Mouse (Mus musculus) olfactory bulb, adult 2 months (tissue): ENCODE measurements around the gene Ltb. TPM values are rescaled to one million over a fixed set of nuclear protein-coding genes. Genes with fewer than 3 reads are reported as not detected.
A peak's percentile ranks its signal among the peaks of the same experiment; 100 is the strongest.

ENCODE experiments used
- H3K27ac ChIP-seq: fragments of 200-500 bp; 2 replicates; pipeline ENCODE4 v1.5.1; 2012; ENCODE audit warnings: low read depth, low read length; ENCODE audit not compliant: insufficient read depth
- H3K4me1 ChIP-seq: fragments of 200-500 bp; 2 replicates; pipeline ENCODE4 v1.6.1; 2012; ENCODE audit warnings: low read length; ENCODE audit not compliant: control insufficient read depth, insufficient read depth
- H3K4me3 ChIP-seq: fragments of 200-500 bp; 2 replicates; pipeline ENCODE4 v1.5.1; 2012; ENCODE audit warnings: mild to moderate bottlenecking, low read depth, low read length, moderate library complexity; ENCODE audit not compliant: insufficient read depth
- CTCF ChIP-seq: fragments of 200-500 bp; IDR thresholded peaks from 2 replicates; pipeline ENCODE4 v1.5.1; 2012; ENCODE audit warnings: low read depth, mild to moderate bottlenecking, low read length, moderate library complexity; ENCODE audit not compliant: insufficient read depth
- POLR2A ChIP-seq: fragments of 200-500 bp; IDR thresholded peaks from 2 replicates; pipeline ENCODE4 v1.6.1; 2012; ENCODE audit warnings: mild to moderate bottlenecking, low read depth, low read length, moderate library complexity; ENCODE audit not compliant: insufficient read depth
- WGBS: fragments of 180-500 bp; shearing (Covaris S2); methylation state at CpG from one replicate; pipeline ENCODE4 v1.1.7; 2018; 5-methylcytosine and 5-hydroxymethylcytosine counted together
- polyA plus RNA-seq: library from polyadenylated mRNA; stranded (reverse); fragments of >200 nt; gene quantifications from 2 replicates; pipeline ENCODE4 v1.2.4, GENCODE M21; 2012; ENCODE audit warnings: low replicate concordance; ENCODE audit not compliant: missing spikeins, insufficient read depth, insufficient read length

The Ltb gene
- polyA plus RNA-seq, 1 experiment = not detected

DNA sequence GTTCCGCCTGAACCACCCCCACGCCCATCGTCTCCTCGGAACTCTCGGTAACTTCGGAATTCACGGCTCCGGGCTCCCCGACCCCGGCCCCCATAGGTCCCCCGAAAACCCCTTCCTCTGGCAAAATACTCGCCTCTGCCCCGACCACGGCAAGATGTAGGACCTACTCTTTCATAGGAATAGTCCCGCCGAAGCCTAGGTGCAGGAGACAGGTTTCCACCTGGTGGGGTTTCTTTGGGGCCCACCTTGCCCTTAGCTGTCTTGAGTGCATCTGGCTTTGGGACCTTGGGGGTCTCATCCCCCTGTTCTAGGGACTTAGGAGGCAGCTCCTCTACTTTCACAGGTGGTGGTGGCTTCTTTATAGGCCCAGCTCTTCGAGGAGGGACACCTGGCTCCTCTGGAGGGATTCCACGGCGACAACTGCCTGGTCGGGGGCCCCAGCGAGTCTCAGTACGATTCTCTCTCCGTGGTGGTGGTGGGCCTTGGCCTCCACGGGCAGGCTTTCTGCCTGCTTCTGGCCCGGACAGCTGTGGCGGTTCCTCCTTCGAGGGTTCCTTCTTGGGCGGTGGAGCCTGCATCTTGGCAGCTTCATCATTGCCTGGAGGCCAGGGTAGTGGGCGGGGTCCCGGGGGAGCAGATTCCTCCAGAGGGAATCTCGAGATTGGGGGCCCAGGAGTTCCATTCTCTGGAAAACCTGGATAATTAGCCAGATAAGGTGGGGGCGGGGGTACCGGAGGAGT, 37.6 kb upstream of the Ltb start:
- Histone ChIP-seq H3K4me1 (peaks cover 2% of the 10 kb centered on the region), H3K4me3 (no peak overlapping the region), H3K27ac (no peak overlapping the region)
- 82% methylated on average over 33 of the region's 33 CpGs for WGBS
- no peak for TF ChIP-seq CTCF
- TF ChIP-seq POLR2A = no peak

GRCm38 (mm10) chr17:35157254-35157653, 37.0 kb upstream of the Ltb start:
- 78% methylated on average over 8 of the region's 8 CpGs for WGBS
- Histone ChIP-seq H3K4me3 (no peak overlapping the region), H3K27ac (no peak overlapping the region), H3K4me1 (peaks cover 7% of the 10 kb centered on the region)
- TF ChIP-seq CTCF (no peak), POLR2A (no peak)

GRCm38 (mm10) chr17:35157661-35158175, 36.5 kb upstream of the Ltb start:
- no peak for TF ChIP-seq POLR2A
- TF ChIP-seq CTCF = no peak
- 92% methylated on average over 8 of the region's 8 CpGs for WGBS

DNA sequence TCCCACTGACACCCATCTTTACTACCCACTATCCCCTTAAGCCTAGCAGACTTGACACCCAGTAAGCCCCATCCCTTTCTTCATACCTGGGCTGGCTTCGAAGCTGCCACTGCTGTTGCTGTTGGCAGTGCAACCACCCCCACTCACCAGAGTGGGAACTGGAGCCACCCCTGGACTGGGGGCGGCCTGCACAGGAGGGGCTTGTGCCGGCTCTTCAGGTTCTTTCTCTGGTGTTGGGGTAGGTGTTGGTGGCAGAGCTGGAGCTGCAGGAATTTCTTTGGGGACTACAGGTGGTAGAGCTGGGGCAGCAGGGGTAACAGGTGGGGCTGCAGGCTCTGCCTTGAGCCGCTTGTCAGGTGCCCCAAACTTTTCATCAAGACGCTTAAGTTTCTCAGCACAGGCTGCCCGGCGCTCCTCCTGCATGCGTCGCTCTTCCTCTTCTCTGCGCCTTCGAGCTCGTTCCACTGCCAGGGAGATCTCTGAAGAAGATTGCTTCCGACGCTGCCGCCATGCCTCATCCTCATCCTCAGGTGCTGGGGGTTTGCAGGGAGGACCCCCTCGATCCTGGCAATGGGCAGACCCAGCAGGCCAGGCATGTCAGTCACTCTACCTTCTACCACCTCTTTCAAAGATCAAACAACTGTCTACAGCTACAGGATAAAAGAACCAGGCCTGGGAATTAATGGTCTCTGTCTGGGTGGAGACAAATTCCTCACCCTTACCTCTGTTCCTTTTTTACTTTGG, 35.2 kb upstream of the Ltb start:
- Histone ChIP-seq H3K27ac (no peak overlapping the region), H3K4me1 (peaks cover 11% of the 10 kb centered on the region), H3K4me3 (no peak overlapping the region)
- WGBS = 90% methylated on average over 16 of the region's 16 CpGs
- TF ChIP-seq CTCF = no peak
- no peak for TF ChIP-seq POLR2A

More at GRCm38 (mm10) chr17:35157661-35158175, 36.5 kb upstream of the Ltb start:
- Histone ChIP-seq H3K27ac (no peak overlapping the region), H3K4me1 (peaks cover 8% of the 10 kb centered on the region), H3K4me3 (no peak overlapping the region)

DNA sequence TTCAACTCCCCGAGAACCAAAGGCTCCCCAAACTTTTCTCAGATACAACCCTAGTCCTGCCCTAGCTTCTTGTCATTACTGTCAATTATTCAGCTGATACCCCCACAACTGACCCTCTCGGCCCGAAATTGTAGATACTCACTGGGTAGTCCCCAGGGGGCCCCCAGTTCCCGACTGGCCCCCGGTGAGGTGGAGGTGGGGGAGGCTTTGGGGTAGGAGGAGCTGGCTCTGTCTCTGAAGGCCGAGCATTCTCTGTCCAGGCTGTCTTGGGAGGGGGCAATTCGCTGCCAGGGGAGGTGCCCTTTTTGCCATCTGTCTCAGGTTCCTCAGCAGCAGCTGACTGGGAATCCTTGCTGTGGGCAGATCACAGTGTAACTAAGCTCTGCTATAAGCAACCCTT, 34.6 kb upstream of the Ltb start:
- WGBS = 76% methylated on average over 7 of the region's 7 CpGs
- no peak for TF ChIP-seq POLR2A
- no peak for TF ChIP-seq CTCF
- Histone ChIP-seq H3K4me1 (peaks cover 11% of the 10 kb centered on the region), H3K27ac (no peak overlapping the region), H3K4me3 (no peak overlapping the region)

- TF ChIP-seq CTCF = no peak
- Histone ChIP-seq H3K4me3 (no peak overlapping the region), H3K27ac (no peak overlapping the region), H3K4me1 (peaks cover 13% of the 10 kb centered on the region)
- 73% methylated on average over 11 of the region's 11 CpGs for WGBS
Observed at GRCm38 (mm10) chr17:35161421-35161820, 32.8 kb upstream of the Ltb start.

DNA sequence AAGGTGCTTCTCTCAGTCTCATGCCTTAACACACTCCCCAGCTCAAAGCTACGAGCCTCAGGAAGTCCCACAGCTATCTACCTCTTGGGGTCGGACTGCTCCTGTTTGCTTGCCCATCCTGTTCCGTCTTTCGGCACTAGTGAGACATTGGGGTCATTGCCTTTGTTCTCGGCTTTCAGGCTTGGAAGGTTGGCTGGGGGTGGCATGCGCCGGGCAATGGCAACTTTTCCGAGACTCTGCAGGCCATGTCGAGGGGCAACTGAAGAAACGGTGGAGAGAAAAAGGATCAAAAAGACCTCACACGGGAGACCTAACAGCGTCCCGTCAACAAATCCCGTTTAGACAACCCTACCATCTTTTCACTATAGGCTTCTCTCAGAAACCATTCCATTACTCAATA, 32.1 kb upstream of the Ltb start:
- H3K4me3 ChIP-seq = peak overlapping the region; percentile 6; the same call in 1 of the 2 replicates
- TF ChIP-seq POLR2A = no peak
- TF ChIP-seq CTCF = no peak

GRCm38 (mm10) chr17:35162730-35163129, 31.5 kb upstream of the Ltb start:
- Histone ChIP-seq H3K4me1 (peaks cover 13% of the 10 kb centered on the region), H3K4me3 (peak overlapping the region; percentile 34), H3K27ac (no peak overlapping the region)
- 6% methylated on average over 12 of the region's 12 CpGs for WGBS
- TF ChIP-seq POLR2A = no peak
- TF ChIP-seq CTCF = no peak

More for the DNA sequence above, 32.1 kb upstream of the Ltb start:
- WGBS = 36% methylated on average over 14 of the region's 14 CpGs
- H3K27ac ChIP-seq = no peak overlapping the region
- H3K4me1 ChIP-seq = peaks cover 13% of the 10 kb centered on the region
